Mouse (Mus musculus) hindbrain, postnatal 0 days (tissue): ENCODE results near the gene Olfr168. TPM values are rescaled to one million over a fixed set of nuclear protein-coding genes. Genes with fewer than 3 reads are reported as not detected.
"Not testable (repeated sequence)": the region's sequence is repeated elsewhere in the genome, so short reads cannot be mapped to it uniquely, and the experiment has no call there.

Source experiments
- ATAC-seq: fragments of 200-750 bp; cut with Nextera tagmentation; 2 replicates; pipeline ENCODE4 v1.8.0; 2017; ENCODE audit warnings: mild to moderate bottlenecking, moderate TSS enrichment, moderate library complexity
- DNase-seq: peaks from one replicate; pipeline ENCODE4 v3.0.0-alpha.2; 2015; ENCODE audit warnings: low spot score
- H3K27ac ChIP-seq: fragments of 300-500 bp; sonication (generic); 2 replicates; pipeline ENCODE4 v1.5.1; 2014; ENCODE audit warnings: mild to moderate bottlenecking
- H3K27me3 ChIP-seq: fragments of 300-500 bp; sonication (generic); 2 replicates; pipeline ENCODE4 v1.6.1; 2014; ENCODE audit warnings: low read length, mixed read lengths; ENCODE audit not compliant: insufficient read depth
- H3K36me3 ChIP-seq: fragments of 300-500 bp; sonication (generic); 2 replicates; pipeline ENCODE4 v1.6.1; 2014; ENCODE audit warnings: low read length, mixed read lengths; ENCODE audit not compliant: insufficient read depth
- H3K4me1 ChIP-seq: fragments of 300-500 bp; sonication (generic); 2 replicates; pipeline ENCODE4 v1.6.1; 2014; ENCODE audit warnings: antibody characterized with exemption, low read length, mixed read lengths; ENCODE audit not compliant: insufficient read depth
- H3K4me2 ChIP-seq: fragments of 300-500 bp; sonication (generic); 2 replicates; pipeline ENCODE4 v1.6.1; 2014; ENCODE audit warnings: low read depth, mild to moderate bottlenecking, low read length, moderate library complexity, mixed read lengths
- H3K4me3 ChIP-seq: fragments of 300-500 bp; sonication (generic); 2 replicates; pipeline ENCODE4 v1.5.1; 2014; ENCODE audit warnings: low read length
- H3K9ac ChIP-seq: fragments of 300-500 bp; sonication (generic); replicated peaks from 2 replicates; pipeline ENCODE4 v1.6.1; 2014; ENCODE audit warnings: mild to moderate bottlenecking, low read length, moderate library complexity, mixed read lengths
- H3K9me3 ChIP-seq: fragments of 300-500 bp; sonication (generic); 2 replicates; pipeline ENCODE4 v1.6.1; 2016; ENCODE audit warnings: low read length, mixed read lengths
- CTCF ChIP-seq: IDR thresholded peaks from 2 replicates; pipeline ENCODE4 v1.5.1; 2016; ENCODE audit warnings: antibody characterized with exemption, control low read depth, low read depth
- WGBS: fragments of 180-500 bp; shearing (Covaris S2); extraction: QIAGEN DNeasy Blood & Tissue Kit; methylation state at CpG from one replicate; pipeline ENCODE4 v1.1.7; 2014; 5-methylcytosine and 5-hydroxymethylcytosine counted together
- polyA plus RNA-seq: library from polyadenylated mRNA; unstranded; fragments of >200 nt; fragmentation: Nextera tagmentation; extraction: Ambion mirVana; gene quantifications from 2 replicates; pipeline ENCODE4 v1.2.1, GENCODE M21; 2015
- total RNA-seq: library from RNA; depleted of rRNA; stranded (reverse); fragments of >200 nt; gene quantifications from 2 replicates; pipeline ENCODE4 v1.2.3, GENCODE M21; 2014; rRNA removed

The Olfr168 gene
- not detected in 2 replicates for total RNA-seq
- polyA plus RNA-seq: not detected in 2 replicates

- H3K9ac ChIP-seq: no peak within 1 kb of the TSS
- no peaks in the 10 kb centered on the region for H3K36me3 ChIP-seq
- no peak for TF ChIP-seq CTCF
- no peaks in the 10 kb centered on the region for H3K9me3 ChIP-seq
- no peak within 1 kb of the TSS for H3K4me2 ChIP-seq
- ATAC-seq (no peak), DNase-seq (no peak)
- H3K27ac ChIP-seq: no peak within 1 kb of the TSS
- no peaks in the 10 kb centered on the region for H3K27me3 ChIP-seq
- H3K4me1 ChIP-seq: no peaks in the 10 kb centered on the region
- H3K4me3 ChIP-seq: no peak within 1 kb of the TSS
Measured at GRCm38 (mm10) chr16:19535455-19535854, at the start of gene Olfr168. Olfr168 (minus strand) TSS chr16:19535555.

DNA sequence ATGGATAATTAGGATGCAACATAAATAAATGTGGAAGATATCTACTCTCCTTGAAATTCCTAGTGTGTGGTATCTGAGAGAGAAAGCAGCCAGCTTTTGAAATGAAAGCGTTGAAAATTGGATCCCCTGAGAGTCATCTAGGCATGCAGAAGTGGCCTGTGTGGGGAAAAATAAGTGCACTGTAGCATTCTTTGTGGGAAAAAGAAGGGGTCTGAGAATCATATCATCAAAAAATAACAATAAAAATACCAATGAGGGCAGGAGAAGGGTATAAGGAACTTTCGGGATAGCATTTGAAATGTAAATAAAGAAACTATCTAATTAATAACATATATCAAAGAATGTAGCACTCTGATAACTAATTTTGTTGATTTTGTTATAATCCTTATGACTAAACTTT, 36.4 kb upstream of the Olfr168 start, which contains the start of gene Olfr169:
Gene Olfr169 (minus strand): TSS at position 101 of the 400 bp plus-strand sequence.
- ATAC-seq, H3K9me3 ChIP-seq, H3K4me3 ChIP-seq, H3K36me3 ChIP-seq, H3K4me1 ChIP-seq, H3K9ac ChIP-seq, H3K27me3 ChIP-seq, DNase-seq, H3K4me2 ChIP-seq, H3K27ac ChIP-seq: not testable (repeated sequence)
- WGBS: 82% methylated on average over 2 of the region's 2 CpGs

DNA sequence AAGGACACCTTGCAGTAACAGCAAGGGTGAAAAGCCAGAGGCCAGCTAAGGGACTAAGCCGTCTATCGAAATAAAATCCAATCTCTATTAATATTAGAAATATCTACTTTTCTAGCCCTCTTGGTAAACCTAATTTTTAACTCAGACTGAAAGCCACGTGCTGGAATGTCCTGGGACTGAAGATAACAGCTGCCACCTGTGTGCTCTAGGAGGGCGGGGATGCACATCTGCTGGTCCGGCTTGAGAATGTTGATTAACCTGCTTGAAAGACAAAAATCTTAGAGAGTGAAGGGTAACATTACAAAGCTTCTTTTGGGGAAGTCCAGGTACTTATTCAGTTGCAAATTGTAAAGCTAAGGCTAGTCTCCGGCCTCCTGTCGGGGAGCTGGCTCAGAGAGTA, 18.1 kb upstream of the Olfr168 start:
- 85% methylated on average over 7 of the region's 7 CpGs for WGBS
- not testable (repeated sequence) for DNase-seq, ATAC-seq, H3K9me3 ChIP-seq, H3K27me3 ChIP-seq, H3K4me2 ChIP-seq, H3K36me3 ChIP-seq, H3K4me1 ChIP-seq, H3K4me3 ChIP-seq, H3K9ac ChIP-seq, H3K27ac ChIP-seq

GRCm38 (mm10) chr16:19552246-19552645, 16.9 kb upstream of the Olfr168 start:
- H3K36me3 ChIP-seq, DNase-seq, H3K27ac ChIP-seq, H3K4me2 ChIP-seq, H3K9me3 ChIP-seq, H3K4me3 ChIP-seq, H3K27me3 ChIP-seq, ATAC-seq, H3K4me1 ChIP-seq, H3K9ac ChIP-seq: not testable (repeated sequence)
- WGBS: 88% methylated on average over 3 of the region's 3 CpGs

DNA sequence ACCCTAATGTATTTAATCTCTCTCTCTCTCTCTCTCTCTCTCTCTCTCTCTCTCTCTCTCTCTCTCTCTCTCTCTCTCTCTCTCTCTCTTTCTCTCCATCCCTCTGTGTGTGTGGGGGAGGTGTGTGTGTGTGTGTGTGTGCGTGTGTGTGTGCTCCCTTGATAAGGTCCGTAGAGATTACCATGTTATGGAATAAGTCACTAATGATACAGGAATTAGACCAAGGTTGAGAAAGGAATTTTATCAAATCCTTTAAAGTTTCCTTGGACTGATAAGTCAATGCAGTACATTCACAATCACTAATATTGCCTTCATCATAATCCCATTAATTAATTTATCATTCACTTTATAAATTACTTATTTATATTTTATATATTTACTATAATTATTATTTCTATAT, 13.2 kb downstream of the Olfr168 start, which contains the start of gene Olfr167:
Gene Olfr167 (minus strand): TSS at position 101 of the 400 bp plus-strand sequence.
- Histone ChIP-seq H3K36me3 (no peaks in the 10 kb centered on the region), H3K9me3 (no peaks in the 10 kb centered on the region), H3K4me1 (no peaks in the 10 kb centered on the region), H3K4me2 (no peak within 1 kb of the TSS), H3K9ac (no peak within 1 kb of the TSS), H3K4me3 (no peak within 1 kb of the TSS), H3K27ac (no peak within 1 kb of the TSS), H3K27me3 (no peaks in the 10 kb centered on the region)
- no peak for TF ChIP-seq CTCF
- DNase-seq (no peak), ATAC-seq (no peak)
- WGBS: 90% methylated on average over 2 of the region's 2 CpGs

GRCm38 (mm10) chr16:19483394-19483793, 52.0 kb downstream of the Olfr168 start, which contains the start of gene Olfr166:
Olfr166 (plus strand) TSS chr16:19483694.
- Histone ChIP-seq H3K27ac (no peak within 1 kb of the TSS), H3K27me3 (no peaks in the 10 kb centered on the region), H3K36me3 (no peaks in the 10 kb centered on the region), H3K9me3 (0 out of 2 replicates have a peak, but pooled peaks cover 3% of the 10 kb centered on the region), H3K9ac (no peak within 1 kb of the TSS), H3K4me3 (no peak within 1 kb of the TSS), H3K4me2 (no peak within 1 kb of the TSS), H3K4me1 (no peaks in the 10 kb centered on the region)
- no peak for DNase-seq
- ATAC-seq: no peak
- no peak for TF ChIP-seq CTCF

Other genes starting within 250 kb of the Olfr168 start
- gene Olfr164, start 221.5 kb downstream of the Olfr168 start, total RNA-seq: not detected in 2 replicates
- gene Olfr164, start 221.5 kb downstream of the Olfr168 start, polyA plus RNA-seq: not detected in 2 replicates
- not detected in 2 replicates for gene Olfr165, start 112.4 kb downstream of the Olfr168 start, total RNA-seq
- gene Olfr165, start 112.4 kb downstream of the Olfr168 start, polyA plus RNA-seq: not detected in 2 replicates
- 0.21 TPM in 1 of 2 replicates, not detected in the other for gene Olfr166, start 51.9 kb downstream of the Olfr168 start, total RNA-seq
- gene Olfr166, start 51.9 kb downstream of the Olfr168 start, polyA plus RNA-seq: not detected in 2 replicates
- gene Olfr167, start 13.3 kb downstream of the Olfr168 start, total RNA-seq: not detected in 2 replicates
- not detected in 2 replicates for gene Olfr167, start 13.3 kb downstream of the Olfr168 start, polyA plus RNA-seq
- gene Olfr169, start 36.3 kb upstream of the Olfr168 start, total RNA-seq: not detected in 2 replicates
- gene Olfr169, start 36.3 kb upstream of the Olfr168 start, polyA plus RNA-seq: not detected in 2 replicates
- not detected in 2 replicates for gene Olfr170, start 76.3 kb upstream of the Olfr168 start, total RNA-seq
- gene Olfr170, start 76.3 kb upstream of the Olfr168 start, polyA plus RNA-seq: not detected in 2 replicates
- gene Olfr171, start 94.4 kb upstream of the Olfr168 start, total RNA-seq: not detected in 2 replicates
- not detected in 2 replicates for gene Olfr171, start 94.4 kb upstream of the Olfr168 start, polyA plus RNA-seq
- gene Lamp3, start 170.8 kb upstream of the Olfr168 start, total RNA-seq: not detected in 2 replicates
- not detected in 2 replicates for gene Lamp3, start 170.8 kb upstream of the Olfr168 start, polyA plus RNA-seq
- gene B3gnt5, start 224.7 kb upstream of the Olfr168 start, total RNA-seq: 21.4 and 25.5 TPM in 2 replicates
- 22.6 and 24.0 TPM in 2 replicates for gene B3gnt5, start 224.7 kb upstream of the Olfr168 start, polyA plus RNA-seq